Mouse (Mus musculus): ENCODE data around the gene Pfpl. TPM values are rescaled to one million over a fixed set of nuclear protein-coding genes. Genes with fewer than 3 reads are reported as not detected.

Pfpl gene
- polyA plus RNA-seq, 1 experiment from 2014 or later = not detected

DNA sequence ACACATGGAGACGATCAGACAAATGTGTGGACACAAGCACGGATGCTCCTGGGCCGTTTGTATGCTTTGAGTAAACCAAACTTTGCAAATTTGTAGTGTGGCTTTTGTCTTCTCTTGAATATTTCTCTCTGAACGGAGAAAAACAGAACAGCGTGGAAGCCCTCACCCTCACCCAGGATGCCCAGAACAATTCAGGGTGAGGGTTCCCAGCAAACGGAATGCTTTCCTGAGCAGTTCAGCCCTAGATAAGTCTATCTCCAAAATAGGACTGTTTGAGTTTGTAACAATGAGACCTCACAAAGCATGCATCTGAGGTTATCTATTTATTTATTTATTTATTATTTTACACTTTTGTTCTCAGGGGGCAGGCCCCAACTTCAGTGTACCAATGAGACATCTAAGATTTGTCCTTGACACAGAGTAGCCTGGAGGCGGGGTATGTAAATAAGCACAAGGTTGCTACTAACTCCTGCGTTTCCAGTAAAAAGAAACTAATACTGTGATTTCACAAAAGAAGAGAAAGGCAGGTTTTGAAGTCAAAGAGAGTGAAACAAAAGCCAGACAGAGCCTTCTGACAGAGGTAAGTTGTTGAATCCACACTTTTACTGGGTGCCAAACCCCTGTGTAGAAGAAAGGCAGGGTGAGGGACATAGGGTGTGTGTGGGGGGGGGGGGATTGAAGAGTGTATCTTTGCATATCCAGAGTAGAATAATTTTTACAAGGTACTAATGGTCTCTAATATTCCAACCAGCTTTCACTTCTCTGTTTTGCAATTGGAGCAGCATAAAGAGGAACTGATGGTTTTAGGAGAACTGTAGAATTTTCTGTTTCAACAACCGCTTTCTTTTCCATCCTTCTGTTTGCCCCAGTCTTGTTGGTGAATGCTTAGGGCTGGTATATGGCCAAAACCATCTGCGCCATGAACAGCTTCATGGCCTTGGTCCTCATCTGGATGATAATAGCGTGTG lies 32.9 kb downstream of the Pfpl start, which contains the start of gene Mpeg1:
Gene Mpeg1, plus strand, starts transcription at position 498 of the 968 bp plus-strand sequence.
- Histone ChIP-seq H3K27me3 (ENCODE audit: control insufficient read depth, insufficient read depth, low read length) (no peaks in the 10 kb centered on the region), H3K9me3 (replicated peaks; ENCODE audit: control insufficient read depth, low read length) (no peaks in the 10 kb centered on the region), H3K4me1 (ENCODE audit: control insufficient read depth, insufficient read depth, low read length) (no peaks in the 10 kb centered on the region), H3K27ac (ENCODE audit: low read depth, low read length) (no peak within 1 kb of the TSS), H3K4me2 (no peak within 1 kb of the TSS), H3K9ac (ENCODE audit: low read depth, low read length) (no peak within 1 kb of the TSS), H3K4me3 (ENCODE audit: low read depth, low read length) (no peak within 1 kb of the TSS), H3K36me3 (ENCODE audit: control insufficient read depth, insufficient read depth, low read length) (no peaks in the 10 kb centered on the region)
- 79% methylated on average over 11 of the region's 11 CpGs for WGBS (ENCODE audit: insufficient replicate concordance)
- ATAC-seq (replicated peaks; ENCODE audit: insufficient number of reproducible peaks, low FRiP score, low TSS enrichment) = no peak

DNA sequence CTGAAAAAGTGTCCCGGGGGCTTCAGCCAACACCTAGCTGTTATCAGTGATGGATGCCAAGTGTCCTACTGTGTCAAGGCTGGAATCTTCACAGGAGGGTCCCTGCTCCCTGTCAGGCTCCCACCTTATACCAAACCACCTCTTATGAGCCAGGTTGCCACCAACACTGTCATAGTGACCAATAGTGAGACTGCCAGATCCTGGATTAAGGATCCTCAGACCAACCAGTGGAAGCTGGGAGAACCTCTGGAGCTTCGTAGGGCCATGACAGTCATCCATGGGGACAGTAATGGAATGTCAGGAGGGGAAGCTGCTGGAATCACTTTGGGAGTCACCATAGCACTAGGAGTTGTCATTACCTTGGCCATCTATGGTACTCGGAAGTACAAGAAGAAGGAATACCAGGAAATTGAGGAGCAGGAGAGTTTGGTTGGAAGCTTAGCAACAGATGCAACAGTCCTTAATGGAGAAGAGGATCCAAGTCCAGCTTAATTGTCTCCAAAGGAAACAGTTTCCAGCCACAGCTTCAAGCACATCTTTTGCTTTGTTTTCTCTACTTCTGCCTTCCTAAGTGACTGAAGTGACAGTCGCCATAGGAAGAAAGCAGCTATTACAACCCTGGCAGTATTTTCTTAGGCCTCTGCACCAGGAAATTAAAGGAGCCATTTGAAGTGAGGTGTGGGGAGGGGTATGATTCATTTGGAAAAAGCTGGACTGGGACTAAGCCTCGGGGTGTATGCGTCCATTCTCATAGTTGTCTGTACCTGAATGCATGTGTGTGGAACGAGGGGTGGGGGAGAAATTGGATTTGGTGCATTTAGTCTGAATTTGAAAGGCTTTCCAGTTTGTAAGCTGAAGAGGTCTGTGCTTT lies 35.4 kb downstream of the Pfpl start:
- Histone ChIP-seq H3K4me2 (no peak overlapping the region), H3K27ac (ENCODE audit: low read depth, low read length) (no peak overlapping the region), H3K27me3 (ENCODE audit: control insufficient read depth, insufficient read depth, low read length) (no peaks in the 10 kb centered on the region), H3K4me1 (ENCODE audit: control insufficient read depth, insufficient read depth, low read length) (no peaks in the 10 kb centered on the region), H3K9ac (ENCODE audit: low read depth, low read length) (no peak overlapping the region), H3K9me3 (replicated peaks; ENCODE audit: control insufficient read depth, low read length) (no peaks in the 10 kb centered on the region), H3K4me3 (ENCODE audit: low read depth, low read length) (no peak overlapping the region), H3K36me3 (ENCODE audit: control insufficient read depth, insufficient read depth, low read length) (no peaks in the 10 kb centered on the region)
- 61% methylated on average over 7 of the region's 7 CpGs for WGBS (ENCODE audit: insufficient replicate concordance)
- no peak for ATAC-seq (replicated peaks; ENCODE audit: insufficient number of reproducible peaks, low FRiP score, low TSS enrichment)

DNA sequence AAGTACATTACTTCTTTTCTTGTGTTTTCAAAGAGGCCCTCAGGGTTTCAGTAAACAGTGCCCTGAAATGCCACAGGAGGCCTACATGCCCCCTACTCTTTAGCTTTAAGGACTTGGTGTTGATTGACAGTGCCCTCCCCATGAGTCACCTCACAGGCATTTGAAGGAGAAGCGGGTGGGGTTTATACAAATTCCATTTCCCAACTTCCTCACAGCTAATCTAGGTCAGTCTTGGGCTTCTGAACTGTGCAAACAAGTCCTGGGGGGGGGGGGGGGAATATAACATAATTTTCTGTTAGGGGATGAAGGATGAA lies 36.0 kb downstream of the Pfpl start:
- H3K4me3 ChIP-seq (ENCODE audit: low read depth, low read length) = no peak overlapping the region
- H3K4me2 ChIP-seq = no peak overlapping the region
- no peaks in the 10 kb centered on the region for H3K27me3 ChIP-seq (ENCODE audit: control insufficient read depth, insufficient read depth, low read length)
- no peaks in the 10 kb centered on the region for H3K4me1 ChIP-seq (ENCODE audit: control insufficient read depth, insufficient read depth, low read length)
- no peaks in the 10 kb centered on the region for H3K9me3 ChIP-seq (replicated peaks; ENCODE audit: control insufficient read depth, low read length)
- no peak overlapping the region; the same call in 1 of the 2 replicates for H3K27ac ChIP-seq (ENCODE audit: low read depth, low read length)
- WGBS (ENCODE audit: insufficient replicate concordance) = 19% methylated on average over 1 of the region's 1 CpGs
- no peak for ATAC-seq (replicated peaks; ENCODE audit: insufficient number of reproducible peaks, low FRiP score, low TSS enrichment)
- no peaks in the 10 kb centered on the region for H3K36me3 ChIP-seq (ENCODE audit: control insufficient read depth, insufficient read depth, low read length)
- H3K9ac ChIP-seq (ENCODE audit: low read depth, low read length) = no peak overlapping the region

DNA sequence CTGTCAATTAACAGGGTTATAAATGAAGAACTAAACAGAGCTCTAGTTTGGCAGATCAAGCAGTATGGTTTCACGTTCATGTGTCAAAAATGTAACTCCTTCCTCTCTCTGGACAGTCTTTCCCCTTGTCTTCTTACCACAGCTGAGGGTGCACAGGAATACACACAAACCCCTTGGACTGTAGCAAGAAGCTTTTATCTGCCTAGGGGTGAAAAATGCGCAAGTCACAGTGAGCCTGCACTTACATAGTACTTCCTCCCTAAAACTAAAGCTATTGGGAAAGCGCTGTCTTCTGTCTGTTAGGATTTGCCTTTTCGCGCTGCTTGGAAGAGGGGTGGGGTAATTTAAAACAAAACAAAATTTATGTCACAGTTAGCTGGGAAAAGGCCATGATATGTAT lies 36.4 kb downstream of the Pfpl start:
- Histone ChIP-seq H3K27me3 (ENCODE audit: control insufficient read depth, insufficient read depth, low read length) (no peaks in the 10 kb centered on the region), H3K4me2 (no peak overlapping the region), H3K4me3 (ENCODE audit: low read depth, low read length) (no peak overlapping the region), H3K9me3 (replicated peaks; ENCODE audit: control insufficient read depth, low read length) (no peaks in the 10 kb centered on the region), H3K36me3 (ENCODE audit: control insufficient read depth, insufficient read depth, low read length) (no peaks in the 10 kb centered on the region), H3K9ac (ENCODE audit: low read depth, low read length) (no peak overlapping the region), H3K4me1 (ENCODE audit: control insufficient read depth, insufficient read depth, low read length) (no peaks in the 10 kb centered on the region), H3K27ac (ENCODE audit: low read depth, low read length) (no peak overlapping the region)
- ATAC-seq (replicated peaks; ENCODE audit: insufficient number of reproducible peaks, low FRiP score, low TSS enrichment) = no peak
- 71% methylated on average over 5 of the region's 5 CpGs for WGBS (ENCODE audit: insufficient replicate concordance)

DNA sequence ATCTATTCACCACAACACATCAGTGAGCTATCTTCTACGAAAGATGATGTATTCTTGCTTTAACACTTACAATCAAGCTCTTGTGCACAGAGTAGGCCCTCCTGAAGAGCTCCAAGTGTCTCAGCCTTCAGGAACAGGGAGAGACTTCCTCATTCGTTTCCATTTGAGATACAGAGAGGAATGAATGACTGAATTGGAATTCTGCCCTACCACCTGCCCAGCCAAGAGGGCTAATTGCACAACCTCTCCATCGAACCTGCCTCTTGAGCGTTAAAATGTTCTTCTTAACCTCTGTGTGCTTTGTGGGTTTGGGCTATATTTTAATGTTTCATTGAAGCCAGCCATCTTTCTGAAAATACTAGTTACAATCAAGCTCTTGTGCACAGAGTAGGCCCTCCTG lies 37.0 kb downstream of the Pfpl start:
- WGBS (ENCODE audit: insufficient replicate concordance) = 77% methylated on average over 4 of the region's 4 CpGs

DNA sequence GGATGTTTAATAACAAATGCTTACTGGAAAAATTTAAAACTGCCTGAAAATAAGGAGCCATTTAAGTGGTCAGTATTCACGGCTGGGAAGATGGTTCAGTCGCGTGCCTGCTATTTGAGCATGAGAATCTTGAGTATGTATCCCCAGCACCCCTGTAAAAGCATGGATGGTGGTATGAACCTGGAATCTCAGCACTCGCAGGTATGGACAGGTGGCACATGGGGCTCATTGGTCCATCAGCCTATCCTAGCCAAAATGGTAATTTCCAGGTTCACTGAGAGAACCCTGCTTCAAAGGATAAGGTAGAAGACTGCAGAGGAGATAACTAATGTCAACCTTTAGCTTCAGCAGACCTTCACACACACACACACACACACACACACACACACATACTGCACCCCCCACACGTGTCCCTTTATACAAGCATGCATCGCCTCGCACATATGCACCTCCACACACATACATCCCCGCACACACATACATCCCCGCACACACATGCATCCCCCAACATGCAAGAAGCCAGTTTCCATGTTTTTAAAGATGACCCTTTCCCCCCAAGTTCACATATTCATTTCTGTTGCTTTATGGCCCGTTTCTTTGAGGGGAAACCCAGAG lies 37.9 kb downstream of the Pfpl start:
- no peak overlapping the region for H3K9ac ChIP-seq (ENCODE audit: low read depth, low read length)
- H3K4me2 ChIP-seq = no peak overlapping the region
- H3K36me3 ChIP-seq (ENCODE audit: control insufficient read depth, insufficient read depth, low read length) = no peaks in the 10 kb centered on the region
- ATAC-seq (replicated peaks; ENCODE audit: insufficient number of reproducible peaks, low FRiP score, low TSS enrichment) = no peak
- H3K27ac ChIP-seq (ENCODE audit: low read depth, low read length) = no peak overlapping the region
- H3K27me3 ChIP-seq (ENCODE audit: control insufficient read depth, insufficient read depth, low read length) = no peaks in the 10 kb centered on the region
- H3K4me1 ChIP-seq (ENCODE audit: control insufficient read depth, insufficient read depth, low read length) = no peaks in the 10 kb centered on the region
- H3K9me3 ChIP-seq (replicated peaks; ENCODE audit: control insufficient read depth, low read length) = no peaks in the 10 kb centered on the region
- WGBS (ENCODE audit: insufficient replicate concordance) = 82% methylated on average over 10 of the region's 10 CpGs
- H3K4me3 ChIP-seq (ENCODE audit: low read depth, low read length) = no peak overlapping the region

More for the DNA sequence above, 37.0 kb downstream of the Pfpl start:
- Histone ChIP-seq H3K27me3 (ENCODE audit: control insufficient read depth, insufficient read depth, low read length) (no peaks in the 10 kb centered on the region), H3K4me2 (no peak overlapping the region), H3K27ac (ENCODE audit: low read depth, low read length) (no peak overlapping the region), H3K9me3 (replicated peaks; ENCODE audit: control insufficient read depth, low read length) (no peaks in the 10 kb centered on the region), H3K9ac (ENCODE audit: low read depth, low read length) (no peak overlapping the region), H3K4me3 (ENCODE audit: low read depth, low read length) (no peak overlapping the region), H3K4me1 (ENCODE audit: control insufficient read depth, insufficient read depth, low read length) (no peaks in the 10 kb centered on the region), H3K36me3 (ENCODE audit: control insufficient read depth, insufficient read depth, low read length) (no peaks in the 10 kb centered on the region)
- no peak for ATAC-seq (replicated peaks; ENCODE audit: insufficient number of reproducible peaks, low FRiP score, low TSS enrichment)

DNA sequence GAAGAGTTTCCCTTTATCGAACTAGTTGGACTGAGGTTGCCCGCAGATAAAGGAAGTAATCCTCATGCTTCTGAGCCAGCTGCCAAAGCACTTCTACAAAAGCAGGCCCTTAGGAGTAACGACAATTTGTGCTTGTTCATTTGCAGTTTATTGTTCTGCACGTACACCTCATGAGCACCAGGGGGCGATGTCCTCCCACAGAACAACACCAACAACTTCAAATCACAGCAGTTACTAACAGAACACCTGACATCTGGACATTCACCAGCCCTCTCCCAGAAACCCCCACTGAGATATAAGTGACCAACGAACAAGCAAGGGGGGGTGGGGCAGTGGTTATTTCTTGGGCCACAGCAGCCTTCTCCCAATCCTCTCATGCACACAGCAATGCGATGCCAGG lies 38.5 kb downstream of the Pfpl start:
- no peaks in the 10 kb centered on the region for H3K27me3 ChIP-seq (ENCODE audit: control insufficient read depth, insufficient read depth, low read length)
- no peak overlapping the region for H3K4me3 ChIP-seq (ENCODE audit: low read depth, low read length)
- no peak overlapping the region for H3K27ac ChIP-seq (ENCODE audit: low read depth, low read length)
- H3K4me1 ChIP-seq (ENCODE audit: control insufficient read depth, insufficient read depth, low read length) = no peaks in the 10 kb centered on the region
- no peak overlapping the region for H3K9ac ChIP-seq (ENCODE audit: low read depth, low read length)
- WGBS (ENCODE audit: insufficient replicate concordance) = 26% methylated on average over 7 of the region's 7 CpGs
- no peaks in the 10 kb centered on the region for H3K9me3 ChIP-seq (replicated peaks; ENCODE audit: control insufficient read depth, low read length)
- H3K36me3 ChIP-seq (ENCODE audit: control insufficient read depth, insufficient read depth, low read length) = no peaks in the 10 kb centered on the region
- no peak overlapping the region for H3K4me2 ChIP-seq
- ATAC-seq (replicated peaks; ENCODE audit: insufficient number of reproducible peaks, low FRiP score, low TSS enrichment) = no peak

DNA sequence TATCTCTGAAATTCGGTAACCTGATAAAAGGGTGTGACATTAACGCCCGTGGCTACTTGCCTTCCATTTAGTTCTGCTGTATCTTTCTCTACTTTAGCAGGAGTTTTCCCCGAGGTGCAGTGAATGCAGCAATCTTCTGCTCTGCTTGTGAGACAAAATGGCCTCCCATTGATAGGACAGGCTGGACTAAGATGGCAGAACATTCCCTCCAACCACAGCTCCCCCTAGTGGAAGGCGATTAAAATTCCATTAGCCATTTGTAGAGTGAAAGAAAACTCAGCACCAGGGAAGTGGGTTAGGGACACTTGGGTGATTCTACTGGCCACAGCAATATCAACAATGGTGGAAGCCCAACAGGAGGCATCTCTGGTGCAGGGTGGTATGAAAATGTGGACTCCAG lies 39.7 kb downstream of the Pfpl start:
- WGBS (ENCODE audit: insufficient replicate concordance) = 75% methylated on average over 5 of the region's 5 CpGs
- H3K4me3 ChIP-seq (ENCODE audit: low read depth, low read length) = no peak overlapping the region
- no peaks in the 10 kb centered on the region for H3K36me3 ChIP-seq (ENCODE audit: control insufficient read depth, insufficient read depth, low read length)
- ATAC-seq (replicated peaks; ENCODE audit: insufficient number of reproducible peaks, low FRiP score, low TSS enrichment) = no peak
- no peaks in the 10 kb centered on the region for H3K27me3 ChIP-seq (ENCODE audit: control insufficient read depth, insufficient read depth, low read length)
- no peak overlapping the region for H3K9ac ChIP-seq (ENCODE audit: low read depth, low read length)
- no peaks in the 10 kb centered on the region for H3K4me1 ChIP-seq (ENCODE audit: control insufficient read depth, insufficient read depth, low read length)
- no peak overlapping the region for H3K27ac ChIP-seq (ENCODE audit: low read depth, low read length)
- no peak overlapping the region for H3K4me2 ChIP-seq
- no peaks in the 10 kb centered on the region for H3K9me3 ChIP-seq (replicated peaks; ENCODE audit: control insufficient read depth, low read length)
